Mouse (Mus musculus) bone marrow, adult 2 months (tissue): ENCODE data around the gene Jaml. TPM values are rescaled to one million over a fixed set of nuclear protein-coding genes. Genes with fewer than 3 reads are reported as not detected.
A peak's percentile ranks its signal among the peaks of the same experiment; 100 is the strongest.

Experiments
- H3K27ac ChIP-seq: fragments of 200-500 bp; 2 replicates; pipeline ENCODE4 v1.5.1; 2012; ENCODE audit warnings: low read depth, mild to moderate bottlenecking, control low read depth, inconsistent platforms, low read length; ENCODE audit not compliant: control insufficient read depth, poor library complexity, insufficient read depth
- H3K4me1 ChIP-seq: fragments of 200-500 bp; 2 replicates; pipeline ENCODE4 v1.6.1; 2011; ENCODE audit warnings: low read length; ENCODE audit not compliant: control insufficient read depth, insufficient read depth
- H3K4me3 ChIP-seq: fragments of 200-500 bp; replicated peaks from 2 replicates; pipeline ENCODE3; 2011; ENCODE audit warnings: mild to moderate bottlenecking, low read depth, low read length, control low read depth; ENCODE audit not compliant: control insufficient read depth
- CTCF ChIP-seq: fragments of 200-500 bp; IDR thresholded peaks from 2 replicates; pipeline ENCODE4 v1.5.1; 2011; ENCODE audit warnings: low read length, control low read depth; ENCODE audit not compliant: control insufficient read depth, insufficient read depth
- POLR2A ChIP-seq: fragments of 200-500 bp; IDR thresholded peaks from 2 replicates; pipeline ENCODE4 v1.6.1; 2011; ENCODE audit warnings: low read depth, mild to moderate bottlenecking, control low read depth, low read length, borderline replicate concordance; ENCODE audit not compliant: control insufficient read depth
- WGBS: fragments of 180-500 bp; shearing (Covaris S2); methylation state at CpG from one replicate; pipeline ENCODE4 v1.1.7; 2018; 5-methylcytosine and 5-hydroxymethylcytosine counted together
- polyA plus RNA-seq: library from polyadenylated mRNA; stranded (reverse); fragments of >200 nt; gene quantifications from 2 replicates; pipeline ENCODE4 v1.2.4, GENCODE M21; 2011; ENCODE audit warnings: low replicate concordance; ENCODE audit not compliant: missing spikeins, insufficient read depth, insufficient read length

The Jaml gene
- polyA plus RNA-seq, 1 experiment: 25.9 TPM

DNA sequence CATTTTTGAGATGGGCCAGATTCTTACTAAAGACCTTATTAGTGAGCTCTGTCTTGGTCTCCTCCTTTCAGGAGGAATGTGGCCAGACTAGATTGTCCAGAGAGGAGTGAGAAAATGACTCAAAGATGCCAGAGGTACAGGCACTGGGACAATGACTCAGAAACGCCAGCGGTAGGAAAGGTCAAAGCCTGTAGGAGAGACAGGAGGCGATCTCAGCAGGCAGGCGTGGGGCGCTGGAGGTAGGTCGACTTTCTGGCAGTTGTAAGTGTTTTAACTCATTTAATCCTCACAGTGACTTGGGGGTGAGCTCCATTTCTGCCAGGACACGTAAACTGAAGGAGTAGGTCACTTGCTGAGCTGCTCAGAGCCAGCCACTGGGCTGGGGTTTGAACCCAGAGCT, 18.8 kb upstream of the Jaml start:
- no peak overlapping the region for H3K27ac ChIP-seq
- no peak overlapping the region for H3K4me3 ChIP-seq
- peaks cover 7% of the 10 kb centered on the region for H3K4me1 ChIP-seq
- 76% methylated on average over 7 of the region's 7 CpGs for WGBS
- no peak for TF ChIP-seq POLR2A
- no peak for TF ChIP-seq CTCF

DNA sequence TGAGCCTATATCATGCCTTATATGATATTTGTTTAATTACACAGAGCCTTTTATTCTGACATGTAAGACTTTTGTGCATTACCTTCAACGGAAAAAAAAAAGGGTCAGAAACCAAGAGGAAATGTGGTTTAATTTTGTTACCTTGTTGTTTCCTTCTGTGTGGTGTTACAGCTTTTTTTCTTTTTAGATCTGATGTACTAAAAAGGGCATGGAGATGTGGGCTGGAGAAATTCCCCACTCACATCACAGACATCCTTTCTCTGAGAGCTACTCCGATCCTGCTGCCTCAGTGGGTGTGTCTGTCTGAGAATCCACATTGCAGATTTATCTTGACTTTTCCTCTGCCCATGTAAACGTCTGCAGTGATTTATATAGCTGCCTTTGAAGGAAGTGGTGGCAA, 16.3 kb upstream of the Jaml start:
- TF ChIP-seq CTCF: no peak
- TF ChIP-seq POLR2A: no peak
- 10% methylated on average over 3 of the region's 3 CpGs for WGBS
- no peak overlapping the region for H3K4me3 ChIP-seq
- no peak overlapping the region for H3K27ac ChIP-seq
- H3K4me1 ChIP-seq: peaks cover 7% of the 10 kb centered on the region

DNA sequence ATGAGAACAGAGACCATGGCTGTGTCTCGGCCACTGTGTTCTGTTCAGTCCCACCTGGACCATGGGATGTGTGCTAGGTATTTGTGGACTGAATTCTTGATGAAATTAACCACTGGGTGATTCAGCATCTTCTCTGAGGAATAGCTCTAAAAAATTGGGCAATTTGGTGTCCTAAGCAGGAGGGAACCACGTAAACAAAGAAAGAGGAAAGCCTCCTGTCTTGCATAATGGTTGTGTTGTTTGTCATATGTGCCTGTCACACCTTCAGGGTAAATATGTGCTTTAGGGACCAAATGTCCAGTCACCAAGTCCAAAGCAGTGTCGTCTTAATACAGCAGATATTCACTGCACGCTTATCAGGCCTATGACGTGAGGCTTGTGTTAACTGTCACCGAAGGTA, 14.6 kb upstream of the Jaml start:
- TF ChIP-seq CTCF (no peak), POLR2A (no peak)
- 60% methylated on average over 6 of the region's 6 CpGs for WGBS
- Histone ChIP-seq H3K4me1 (peaks cover 7% of the 10 kb centered on the region), H3K4me3 (no peak overlapping the region), H3K27ac (peak overlapping the region; percentile 49; the same call in 1 of the 2 replicates)

DNA sequence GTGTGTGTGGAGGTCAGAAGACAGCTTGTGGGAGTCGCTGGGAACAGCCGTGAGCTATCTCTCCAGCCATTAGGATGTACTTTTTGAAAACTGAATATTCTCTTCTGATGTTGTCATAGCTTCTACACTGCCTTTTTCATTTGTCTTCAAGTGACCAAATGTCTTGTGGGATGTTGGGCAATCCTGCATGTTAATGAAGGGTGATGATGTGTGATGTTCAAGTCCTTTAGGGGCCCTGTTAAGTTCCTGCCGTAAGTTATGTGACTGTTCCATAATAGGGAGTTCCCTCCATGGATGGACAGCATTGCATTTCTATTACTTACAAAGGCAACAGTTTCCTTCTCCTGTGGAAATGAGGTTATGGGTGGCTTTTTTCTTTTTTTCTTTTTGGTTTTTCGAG, 12.2 kb upstream of the Jaml start:
- 69% methylated on average over 4 of the region's 4 CpGs for WGBS
- peaks cover 7% of the 10 kb centered on the region for H3K4me1 ChIP-seq
- no peak overlapping the region for H3K4me3 ChIP-seq
- TF ChIP-seq POLR2A (no peak), CTCF (no peak)
- no peak overlapping the region for H3K27ac ChIP-seq

DNA sequence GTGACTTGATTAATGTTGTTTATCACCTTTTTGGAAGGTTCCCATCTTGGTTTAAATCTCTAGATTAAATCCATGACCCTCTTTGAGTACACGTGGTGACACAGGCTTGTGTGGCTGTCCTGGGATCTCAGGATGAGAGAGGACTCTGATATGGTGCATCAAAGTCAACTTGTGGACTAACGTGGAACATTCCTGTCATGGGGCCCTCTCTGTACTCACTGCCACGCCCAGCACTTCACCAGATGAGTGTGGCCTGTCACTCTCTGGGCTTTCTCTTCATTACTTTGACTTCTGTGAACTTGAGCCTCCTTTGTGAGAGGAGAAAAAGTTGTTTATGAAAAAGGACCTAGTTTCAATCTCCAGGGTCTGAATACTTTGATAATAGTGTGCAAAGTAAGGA, 7.2 kb upstream of the Jaml start:
- Histone ChIP-seq H3K4me3 (no peak overlapping the region), H3K27ac (no peak overlapping the region), H3K4me1 (no peaks in the 10 kb centered on the region; the same call in 1 of the 2 replicates)
- TF ChIP-seq CTCF: no peak
- no peak for TF ChIP-seq POLR2A
- WGBS: 69% methylated on average over 3 of the region's 3 CpGs

DNA sequence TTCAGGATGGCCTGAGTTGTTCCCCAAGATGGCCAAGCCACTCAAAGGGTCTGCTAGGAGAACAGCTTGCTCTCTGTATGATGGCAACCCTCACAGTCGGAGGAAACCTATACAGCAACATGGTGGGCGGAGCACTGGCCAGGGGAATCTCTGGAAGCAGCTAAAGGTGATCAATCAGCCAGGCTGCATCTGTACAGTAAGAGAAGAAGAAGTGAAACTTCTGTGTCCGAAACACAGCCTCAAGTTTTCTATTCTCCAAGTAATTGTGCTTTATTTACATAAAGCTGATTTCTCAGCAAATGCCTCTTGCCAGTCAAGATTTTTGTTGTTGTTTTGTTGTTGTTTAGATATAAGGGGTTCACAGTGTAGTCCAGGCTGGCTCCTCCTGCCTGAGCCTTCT, 1.1 kb upstream of the Jaml start:
- TF ChIP-seq CTCF: no peak
- TF ChIP-seq POLR2A: no peak
- WGBS: 35% methylated on average over 3 of the region's 3 CpGs
- Histone ChIP-seq H3K27ac (no peak overlapping the region), H3K4me1 (peaks cover 9% of the 10 kb centered on the region), H3K4me3 (no peak overlapping the region)

DNA sequence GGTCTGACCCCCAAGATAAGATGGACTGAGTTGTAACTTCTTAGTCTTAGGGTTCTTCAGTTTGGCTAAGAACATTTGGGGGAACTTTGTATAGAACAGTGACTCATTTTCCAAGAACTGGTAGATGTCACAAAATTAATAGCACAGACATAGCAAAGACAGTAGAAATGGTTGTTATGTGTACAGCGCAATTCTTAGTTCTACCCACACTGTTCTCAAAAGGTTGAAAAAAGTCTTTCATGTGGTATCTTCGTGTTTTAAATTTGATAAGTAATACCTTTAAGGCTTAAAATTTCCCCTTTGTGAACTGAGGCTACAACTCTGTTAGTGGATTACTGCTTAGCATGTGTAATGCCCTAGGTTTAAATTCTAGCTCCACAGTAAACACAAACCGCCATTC, 4.1 kb downstream of the Jaml start:
- TF ChIP-seq CTCF: no peak
- no peak for TF ChIP-seq POLR2A
- 86% methylated on average over 3 of the region's 3 CpGs for WGBS
- peaks cover 15% of the 10 kb centered on the region for H3K4me1 ChIP-seq
- no peak overlapping the region for H3K4me3 ChIP-seq
- no peak overlapping the region for H3K27ac ChIP-seq

DNA sequence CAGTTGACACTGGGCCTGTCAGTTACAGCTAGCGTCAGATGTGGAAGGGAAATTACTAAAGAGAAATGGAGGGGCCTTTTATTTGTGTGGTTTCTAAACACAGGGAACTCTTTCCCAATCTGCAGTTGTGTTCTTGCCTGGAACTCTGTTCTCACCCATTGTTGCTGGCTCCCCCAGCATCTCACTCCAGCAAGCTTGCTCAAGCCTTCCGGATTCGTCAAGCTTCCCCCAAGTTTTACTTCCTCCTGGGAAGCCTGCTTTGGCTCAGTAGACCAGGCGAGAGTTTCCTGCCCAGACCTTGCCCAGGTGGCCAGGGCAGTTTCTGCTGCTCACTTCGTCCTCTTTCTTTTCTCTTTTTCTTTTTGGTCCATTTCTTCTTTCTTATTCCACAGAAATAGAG, 5.6 kb downstream of the Jaml start:
- Histone ChIP-seq H3K4me1 (peaks cover 8% of the 10 kb centered on the region), H3K4me3 (no peak overlapping the region), H3K27ac (peak overlapping the region; percentile 72)
- TF ChIP-seq CTCF (no peak), POLR2A (no peak)
- WGBS: 9% methylated on average over 5 of the region's 5 CpGs
